Mouse (Mus musculus) lung, postnatal 0 days (tissue): ENCODE results near the gene Zbtb9.

Source experiments
- CTCF ChIP-seq: IDR thresholded peaks from 2 replicates; pipeline ENCODE4 v1.5.1; 2016; ENCODE audit warnings: antibody characterized with exemption, mild to moderate bottlenecking
- EP300 ChIP-seq: IDR thresholded peaks from 2 replicates; pipeline ENCODE4 v1.6.1; 2016; ENCODE audit warnings: antibody characterized with exemption, mild to moderate bottlenecking, control low read depth

DNA sequence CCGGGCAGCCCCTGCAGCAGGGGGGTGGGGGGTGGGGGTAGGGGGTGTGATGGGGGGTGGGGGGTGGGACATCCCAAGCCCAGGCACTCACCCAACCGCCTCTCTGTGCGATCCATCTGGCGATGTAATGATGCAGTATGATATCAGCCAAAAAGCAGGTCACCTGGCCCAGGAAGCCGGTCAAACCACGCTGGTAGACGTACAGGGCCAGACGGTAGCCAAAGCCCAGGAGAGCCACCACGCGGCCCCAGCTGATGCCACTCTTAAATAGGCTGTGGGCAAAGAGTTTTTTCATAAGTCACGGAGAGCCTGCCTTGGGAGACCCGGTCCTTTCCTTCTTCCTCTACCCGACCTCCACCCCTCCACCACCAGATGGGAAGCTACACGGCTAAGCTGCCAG lies 48.1 kb downstream of the Zbtb9 start:
- no peak for TF ChIP-seq CTCF
- TF ChIP-seq EP300, result no peak
